Mouse (Mus musculus) G1E (cell line): ENCODE measurements at regions not wholly inside any gene's neighbourhood (a gene's known extent, or its start where the extent isn't known, plus 50 kb on each side); places are given as distances from the start of the nearest gene placed in this dataset.

Source experiments
- ATAC-seq: 2 replicates; pipeline ENCODE4 v1.8.0; 2016; ENCODE audit warnings: mild to moderate bottlenecking; ENCODE audit not compliant: insufficient number of reproducible peaks, poor library complexity, low FRiP score, severe bottlenecking; ENCODE audit errors: extremely low read depth
- DNase-seq: peaks from one replicate; pipeline ENCODE4 v3.0.0; 2012; ENCODE audit warnings: low spot score
- H3K27me3 ChIP-seq: 2 replicates; pipeline ENCODE4 v1.6.1; 2012; ENCODE audit warnings: mild to moderate bottlenecking, low read length, inconsistent platforms; ENCODE audit not compliant: insufficient read depth
- H3K36me3 ChIP-seq: replicated peaks from 2 replicates; pipeline ENCODE3; 2012; ENCODE audit warnings: mild to moderate bottlenecking, inconsistent platforms
- H3K4me1 ChIP-seq: 2 replicates; pipeline ENCODE4 v1.6.1; 2012; ENCODE audit warnings: low read depth, low read length, inconsistent platforms, mixed read lengths; ENCODE audit not compliant: insufficient read depth
- H3K4me3 ChIP-seq: 2 replicates; pipeline ENCODE4 v1.5.1; 2012; ENCODE audit warnings: low read depth, mild to moderate bottlenecking, inconsistent platforms, low read length, moderate library complexity, mixed read lengths
- H3K9me3 ChIP-seq: replicated peaks from 2 replicates; pipeline ENCODE4 v1.6.1; 2012; ENCODE audit warnings: inconsistent platforms
- CTCF ChIP-seq: IDR thresholded peaks from 2 replicates; pipeline ENCODE4 v1.5.1; 2012; ENCODE audit warnings: low read depth, low read length, inconsistent platforms, mixed read lengths
- GATA1 ChIP-seq: IDR thresholded peaks from 2 replicates; pipeline ENCODE4 v1.6.1; 2012; ENCODE audit warnings: borderline replicate concordance, low read length, inconsistent platforms, mixed read lengths
- GATA2 ChIP-seq: IDR thresholded peaks from 2 replicates; pipeline ENCODE4 v1.6.1; 2012; ENCODE audit warnings: low read depth, low read length, inconsistent platforms, borderline replicate concordance
- POLR2AphosphoS5 ChIP-seq: IDR thresholded peaks from 2 replicates; pipeline ENCODE4 v1.6.1; 2012; ENCODE audit warnings: low read depth, low read length, inconsistent platforms; ENCODE audit not compliant: insufficient replicate concordance
- TAL1 ChIP-seq: conservative IDR thresholded peaks from 2 replicates; pipeline ENCODE4 v1.6.1; 2012; ENCODE audit warnings: low read depth, low read length, inconsistent platforms, mixed read lengths

DNA sequence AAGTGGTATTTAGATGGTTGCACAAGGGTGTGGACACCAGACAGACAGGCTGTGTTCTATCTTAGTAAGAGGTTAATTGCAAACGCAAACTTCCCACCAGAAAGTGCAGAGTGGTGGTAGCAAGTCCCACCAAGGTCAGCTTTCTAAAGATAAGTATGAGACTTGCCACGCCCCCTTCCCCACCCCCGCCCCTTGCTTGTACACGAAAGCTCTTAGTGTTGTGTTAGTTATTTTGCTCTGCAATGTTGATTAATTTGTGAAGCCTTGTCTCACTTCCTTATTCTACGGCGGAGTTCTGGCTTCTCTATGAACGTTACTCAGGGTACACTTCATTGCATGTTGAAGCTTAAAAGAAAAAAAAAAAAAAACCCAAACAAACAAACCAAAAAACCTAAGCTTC is 57.1 kb upstream of the Commd8 start:
- no peak for TF ChIP-seq GATA1
- no peak for TF ChIP-seq GATA2
- DNase-seq (peak; percentile 11), ATAC-seq (no peak)
- Histone ChIP-seq H3K27me3 (no peaks in the 10 kb centered on the region), H3K9me3 (no peaks in the 10 kb centered on the region), H3K4me3 (no peak overlapping the region), H3K4me1 (peaks cover 21% of the 10 kb centered on the region), H3K36me3 (peaks cover 31% of the 10 kb centered on the region)

DNA sequence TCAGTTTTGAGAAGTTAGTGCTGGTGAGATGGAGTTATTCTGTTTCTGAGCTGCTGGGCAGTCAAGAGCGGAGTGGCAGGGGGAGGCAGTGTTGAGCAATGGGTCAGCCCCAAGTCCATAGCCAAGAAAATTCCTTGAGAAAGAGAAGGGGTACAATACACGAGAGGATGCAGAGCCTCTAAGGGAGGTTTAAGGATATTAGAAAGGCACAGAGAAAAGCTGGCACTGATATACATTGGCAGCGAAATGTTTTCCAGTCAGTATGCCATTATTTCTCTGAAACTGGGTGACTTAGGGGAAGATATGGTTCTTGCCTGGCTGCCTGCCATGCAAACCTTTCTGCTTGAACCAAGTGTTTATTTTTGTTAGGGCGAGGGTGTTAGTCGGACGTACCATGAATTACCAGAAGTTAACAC is 56.6 kb upstream of the Commd8 start:
- ATAC-seq: no peak
- TF ChIP-seq POLR2AphosphoS5 (no peak), GATA1 (no peak)
- Histone ChIP-seq H3K27me3 (no peaks in the 10 kb centered on the region), H3K4me3 (no peak overlapping the region; the same call in 1 of the 2 replicates), H3K9me3 (no peaks in the 10 kb centered on the region), H3K4me1 (peaks cover 25% of the 10 kb centered on the region), H3K36me3 (peaks cover 35% of the 10 kb centered on the region)
- no peak for DNase-seq

GRCm38 (mm10) chr5:72222902-72223301 is 54.9 kb upstream of the Commd8 start:
- no peak for TF ChIP-seq POLR2AphosphoS5
- no peak for TF ChIP-seq CTCF
- no peak for TF ChIP-seq TAL1
- no peak for TF ChIP-seq GATA2
- no peak for TF ChIP-seq GATA1
- H3K27me3 ChIP-seq: no peaks in the 10 kb centered on the region
- no peaks in the 10 kb centered on the region for H3K9me3 ChIP-seq
- DNase-seq (no peak), ATAC-seq (no peak)
- no peak overlapping the region for H3K4me3 ChIP-seq
- peaks cover 28% of the 10 kb centered on the region for H3K36me3 ChIP-seq
- H3K4me1 ChIP-seq: peaks cover 26% of the 10 kb centered on the region

- H3K9me3 ChIP-seq: no peaks in the 10 kb centered on the region
- H3K27me3 ChIP-seq: no peaks in the 10 kb centered on the region
- no peak overlapping the region for H3K4me3 ChIP-seq
- ATAC-seq (no peak), DNase-seq (no peak)
- peaks cover 24% of the 10 kb centered on the region for H3K36me3 ChIP-seq
- H3K4me1 ChIP-seq: peaks cover 13% of the 10 kb centered on the region
- no peak for TF ChIP-seq GATA1
- TF ChIP-seq GATA2: no peak
- no peak for TF ChIP-seq POLR2AphosphoS5
- TF ChIP-seq TAL1: no peak
- TF ChIP-seq CTCF: no peak
These were observed 51.7 kb upstream of the Commd8 start for GRCm38 (mm10) chr5:72219697-72220096.

DNA sequence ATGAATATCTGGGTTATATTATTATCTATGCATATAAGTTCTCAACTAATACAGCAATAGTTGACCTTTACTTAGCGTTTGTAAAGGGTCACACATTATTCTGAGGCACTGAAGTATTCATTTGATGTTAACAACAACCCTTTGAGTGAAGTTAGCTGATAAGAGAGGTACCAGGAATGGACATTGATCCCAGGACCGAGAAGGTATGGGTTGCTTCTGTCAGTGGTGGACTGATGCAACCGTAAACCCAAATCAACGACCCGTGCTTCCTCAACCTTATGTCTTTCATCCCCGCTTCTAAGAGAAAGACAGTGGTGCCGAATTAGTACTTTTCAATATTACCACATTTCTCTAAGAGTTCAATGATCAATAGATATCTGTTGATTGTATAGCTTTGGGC is 51.3 kb upstream of the Commd8 start:
- TF ChIP-seq TAL1 (no peak), GATA1 (no peak), CTCF (no peak), GATA2 (no peak), POLR2AphosphoS5 (no peak)
- peaks cover 28% of the 10 kb centered on the region for H3K36me3 ChIP-seq
- H3K4me1 ChIP-seq: peaks cover 9% of the 10 kb centered on the region
- ATAC-seq (no peak), DNase-seq (no peak)
- H3K27me3 ChIP-seq: no peaks in the 10 kb centered on the region
- no peaks in the 10 kb centered on the region for H3K9me3 ChIP-seq
- H3K4me3 ChIP-seq: no peak overlapping the region
